Mouse (Mus musculus): ENCODE data around the gene Rps6kc1. TPM values are rescaled to one million over a fixed set of nuclear protein-coding genes. Genes with fewer than 3 reads are reported as not detected.

Gene Rps6kc1
- polyA plus RNA-seq (2017; shearing (Covaris generic)), result 8.6 TPM

DNA sequence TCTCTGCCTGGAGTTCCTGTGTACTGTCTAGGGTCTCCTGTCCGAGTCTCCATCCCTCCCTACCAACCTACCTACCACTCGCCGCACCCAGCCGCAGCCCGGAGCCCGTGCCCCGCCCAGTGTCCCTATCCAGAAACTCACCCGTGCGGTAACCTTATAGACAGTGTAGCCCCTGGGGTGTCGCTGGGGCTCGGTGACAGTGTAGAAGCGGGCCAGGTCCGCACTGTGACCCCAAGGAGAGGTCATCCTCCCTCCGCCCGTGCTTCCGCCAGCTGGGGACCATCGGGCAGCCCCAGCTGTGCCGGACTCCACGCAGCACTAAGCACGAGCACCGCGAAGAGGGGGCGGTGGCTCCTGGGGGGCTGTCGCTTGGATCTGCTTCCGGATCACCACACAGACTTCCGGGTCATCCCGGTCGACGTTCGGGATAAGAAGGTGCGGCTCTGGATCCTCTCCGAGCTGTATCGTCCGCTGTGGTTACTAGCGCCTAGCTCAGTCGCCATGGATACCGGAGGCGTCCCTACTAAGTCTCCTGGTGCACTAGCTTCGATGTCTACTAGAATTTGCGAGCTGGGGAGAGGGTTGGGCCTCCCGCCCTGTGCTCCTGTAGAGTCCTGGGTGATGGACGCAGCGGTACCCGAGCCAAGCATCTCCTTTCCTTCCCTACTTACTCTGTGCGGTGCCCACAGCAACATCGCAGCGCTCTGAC, at the start of gene Rps6kc1:
TSS of gene Rps6kc1 (minus strand) at position 356 of the 709 bp plus-strand sequence.

GRCm38 (mm10) chr1:190924812-190925211, 13.2 kb upstream of the Rps6kc1 start, which contains the start of gene Angel2:
TSS of gene Angel2 (plus strand) at chr1:190925112.

Other genes with a start within 250 kb of the Rps6kc1 start
- gene Angel2, start 13.3 kb upstream of the Rps6kc1 start, polyA plus RNA-seq (2017; shearing (Covaris generic)), result 84.8 TPM
- 0.06 TPM for gene Vash2, start 67.5 kb upstream of the Rps6kc1 start, polyA plus RNA-seq (2017; shearing (Covaris generic))
- 18.3 TPM for gene Flvcr1, start 114.4 kb upstream of the Rps6kc1 start, polyA plus RNA-seq (2017; shearing (Covaris generic))
- not detected for gene Spata45, start 124.9 kb upstream of the Rps6kc1 start, polyA plus RNA-seq (2017; shearing (Covaris generic))
- gene Tatdn3, start 151.2 kb upstream of the Rps6kc1 start, polyA plus RNA-seq (2017; shearing (Covaris generic)), result 14.8 TPM
- 2.3 TPM for gene Nsl1, start 151.2 kb upstream of the Rps6kc1 start, polyA plus RNA-seq (2017; shearing (Covaris generic))
- 0.30 TPM for gene Batf3, start 186.1 kb upstream of the Rps6kc1 start, polyA plus RNA-seq (2017; shearing (Covaris generic))

Measured in CD4-positive, CD25-positive, alpha-beta regulatory T cell (primary cell).